Mouse (Mus musculus) c-Kit-positive CD71-positive TER-119-negative erythroid progenitor cells, embryonic 14.5 days (primary cell): Measurements from ENCODE around the gene Spo11.

ENCODE experiments used
- DNase-seq: peaks from one replicate; pipeline ENCODE4 v3.0.0-alpha.2; 2013; ENCODE audit warnings: low read depth

The Spo11 gene

DNA sequence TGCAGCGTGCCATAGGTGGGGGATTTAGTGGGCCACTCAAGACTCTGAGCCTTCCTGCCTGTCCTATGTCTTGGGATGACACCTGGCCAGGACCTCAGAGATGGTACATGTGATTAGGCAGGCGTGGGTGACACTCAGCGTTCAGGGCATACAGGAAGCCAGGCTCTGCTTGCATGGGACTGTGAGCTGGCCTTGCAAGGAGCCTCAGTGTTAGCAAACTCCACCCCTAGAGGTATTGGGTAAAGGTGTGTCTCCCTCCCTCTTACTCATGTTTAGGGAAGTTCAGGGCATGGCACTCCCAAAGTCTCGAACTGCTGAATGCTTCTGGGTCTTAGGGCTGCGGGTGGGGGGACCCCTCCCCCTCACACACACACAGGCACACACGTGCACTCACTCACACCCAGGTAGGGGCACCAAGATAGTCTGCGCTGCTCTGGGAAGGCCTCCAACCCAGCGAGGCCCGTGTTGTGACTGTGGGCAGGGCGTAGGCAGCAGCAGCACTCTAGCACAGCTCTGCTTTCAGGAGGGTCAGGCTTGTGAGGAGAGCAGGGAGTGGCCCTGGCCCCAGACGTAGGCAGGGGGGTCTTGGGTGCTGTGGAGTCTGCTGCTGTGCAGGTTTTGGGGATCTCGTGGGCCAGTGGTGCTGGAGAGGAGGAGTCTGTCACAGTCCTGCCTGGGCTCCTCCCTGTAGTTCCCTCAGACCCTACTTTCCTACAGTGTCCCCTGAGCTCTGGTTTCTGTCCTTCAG lies 53.3 kb downstream of the Spo11 start:
- no peak for DNase-seq

DNA sequence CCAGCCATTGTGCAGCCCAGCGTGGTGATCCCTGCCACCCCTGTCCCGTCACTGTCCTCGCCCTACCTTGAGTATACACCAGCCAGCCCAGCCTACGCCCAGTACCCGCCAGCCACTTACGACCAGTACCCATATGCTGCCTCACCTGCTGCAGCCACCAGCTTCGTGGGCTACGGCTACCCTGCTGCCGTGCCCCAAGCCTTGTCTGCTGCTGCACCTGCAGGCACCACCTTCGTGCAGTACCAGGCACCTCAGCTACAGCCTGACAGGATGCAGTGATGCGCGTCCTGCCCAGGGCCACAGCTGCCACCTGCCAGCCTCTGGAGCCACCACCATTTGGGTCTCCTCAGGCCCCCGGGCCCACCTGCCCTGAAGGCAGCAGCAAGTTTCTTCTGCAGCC lies 56.0 kb downstream of the Spo11 start:
- DNase-seq: no peak

DNA sequence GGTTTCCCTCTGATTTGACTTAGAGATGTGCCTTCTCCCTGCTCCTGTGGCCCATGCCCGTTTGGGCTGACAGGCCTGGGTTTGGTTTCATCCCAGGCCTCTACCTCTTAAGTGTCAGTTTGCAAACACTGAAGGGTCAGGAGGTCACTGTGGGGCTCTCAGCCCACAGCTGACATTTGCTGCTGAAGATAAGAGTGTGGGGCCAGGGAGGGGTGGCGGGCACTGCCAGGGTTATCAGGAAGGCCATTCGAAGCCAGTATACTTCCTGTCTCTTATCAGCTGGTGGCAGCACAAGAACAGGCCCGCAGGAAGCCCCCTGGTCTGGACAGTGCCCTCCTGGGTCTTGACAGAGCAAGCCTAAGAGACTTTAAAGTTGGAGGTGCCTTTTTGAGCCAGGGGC lies 57.5 kb downstream of the Spo11 start:
- peak; percentile 68 for DNase-seq

DNA sequence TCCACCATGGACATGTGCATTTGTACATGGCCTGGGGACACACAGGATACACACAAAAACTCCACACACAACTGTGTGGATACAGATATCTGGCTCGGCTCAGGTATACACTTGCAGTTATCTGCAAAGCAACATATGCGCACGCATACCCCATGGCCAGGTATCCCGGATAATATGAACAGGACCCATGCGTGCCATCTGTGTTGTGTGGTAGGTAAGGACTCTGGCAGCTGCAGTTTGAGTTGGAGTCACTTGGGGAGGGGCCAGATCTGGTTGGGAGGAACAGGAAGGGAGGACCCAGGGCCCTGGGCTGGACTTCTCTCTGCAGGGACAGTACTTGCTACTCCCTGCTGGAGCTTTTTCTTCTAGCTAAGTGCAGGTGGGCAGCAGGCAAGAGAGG lies 58.2 kb downstream of the Spo11 start:
- DNase-seq: no peak

DNA sequence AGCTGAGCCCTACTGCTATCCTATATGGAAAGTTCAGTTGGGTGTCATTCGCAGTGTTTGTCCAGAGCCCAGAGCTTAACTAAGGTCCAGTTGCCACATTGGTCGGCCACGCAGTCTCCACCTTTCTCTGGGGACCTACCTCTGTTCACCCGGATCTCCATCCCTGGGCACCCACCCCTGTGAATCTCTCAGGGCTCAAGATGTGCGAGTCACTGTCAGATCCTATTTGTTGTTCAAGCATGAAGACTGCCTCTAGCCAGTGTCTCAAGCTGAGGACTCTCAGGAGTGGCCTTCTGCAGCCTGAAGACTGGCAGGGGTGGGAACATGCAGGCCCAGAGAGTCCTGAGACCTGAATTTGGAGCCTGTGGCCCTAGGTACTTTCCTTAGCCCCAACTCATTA lies 58.6 kb downstream of the Spo11 start:
- DNase-seq: no peak

DNA sequence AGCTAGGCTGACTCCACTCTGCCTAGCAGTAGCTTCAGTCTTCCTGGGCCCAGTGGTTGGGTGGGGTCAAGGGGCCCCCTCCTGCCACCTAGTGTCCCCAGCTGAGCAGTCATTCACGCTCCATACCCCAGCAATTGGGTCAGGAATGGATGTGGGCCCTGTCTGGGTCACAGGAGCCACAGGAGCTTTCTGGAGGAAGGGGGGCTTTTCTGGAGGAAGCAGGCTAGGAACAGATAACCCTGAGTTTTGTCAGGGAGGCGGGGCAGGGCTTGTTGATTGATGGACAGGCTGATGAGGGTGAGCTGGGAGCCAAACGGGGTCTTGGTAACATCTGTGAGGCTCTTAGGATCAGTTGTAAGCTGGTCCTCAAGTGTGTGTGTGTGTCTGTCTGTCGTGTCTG lies 59.1 kb downstream of the Spo11 start:
- DNase-seq: no peak

DNA sequence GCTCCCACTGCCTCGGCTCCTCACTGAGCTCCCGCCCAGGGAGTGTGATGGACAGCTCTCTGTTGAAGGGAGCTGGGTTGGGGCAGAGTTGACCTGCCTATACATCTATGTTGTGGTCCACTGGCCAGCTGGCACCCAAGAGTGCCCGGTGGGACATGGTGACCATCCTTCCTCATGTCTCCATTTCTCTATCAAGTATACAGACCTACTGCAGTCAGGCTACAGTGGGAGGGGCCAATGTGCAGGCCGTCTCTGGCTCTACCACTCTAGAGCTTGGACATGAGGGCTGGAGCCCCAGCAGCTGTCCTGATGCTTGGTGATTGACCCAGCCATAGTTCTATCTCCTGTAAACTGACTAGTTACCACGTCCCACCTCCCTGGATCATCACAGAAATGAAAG lies 59.8 kb downstream of the Spo11 start:
- no peak for DNase-seq

DNA sequence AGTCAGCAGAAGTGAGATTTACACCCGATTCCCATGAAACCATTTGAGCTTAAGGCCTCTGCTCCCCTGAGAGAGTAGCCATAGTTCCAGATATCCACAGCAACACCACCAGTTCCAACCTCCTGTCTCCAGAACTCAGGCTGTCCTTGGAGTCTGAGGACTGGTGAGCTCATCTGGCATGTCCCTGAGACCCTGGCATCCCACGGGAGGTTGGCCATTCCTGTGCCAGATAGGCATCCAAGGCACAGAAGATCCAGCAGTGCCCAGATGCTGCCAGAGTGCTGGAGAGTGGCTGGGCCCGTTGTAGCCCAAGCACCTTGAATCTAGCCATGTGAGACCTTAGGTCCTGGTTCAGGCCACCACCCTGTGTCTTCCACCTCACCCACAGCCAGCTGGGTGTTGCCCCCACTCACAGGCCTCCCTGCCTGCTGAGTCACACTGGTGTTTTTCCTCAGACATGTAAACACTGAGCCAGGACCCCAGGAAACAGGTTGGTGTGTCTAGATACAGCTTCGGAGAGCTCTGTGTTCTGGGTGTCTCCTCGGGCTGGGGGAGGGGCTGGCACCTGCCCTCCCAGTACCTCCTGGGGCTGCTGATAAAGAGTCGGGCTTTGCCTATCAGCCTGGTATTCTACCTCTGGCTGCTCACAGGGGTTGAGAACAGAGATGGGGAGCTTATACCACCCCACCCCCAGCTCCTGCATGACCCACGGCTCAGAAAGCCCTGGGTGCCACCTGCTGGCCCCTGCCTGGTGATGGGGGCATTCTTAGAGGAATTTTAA lies 60.5 kb downstream of the Spo11 start:
- peak; percentile 90 for DNase-seq

DNA sequence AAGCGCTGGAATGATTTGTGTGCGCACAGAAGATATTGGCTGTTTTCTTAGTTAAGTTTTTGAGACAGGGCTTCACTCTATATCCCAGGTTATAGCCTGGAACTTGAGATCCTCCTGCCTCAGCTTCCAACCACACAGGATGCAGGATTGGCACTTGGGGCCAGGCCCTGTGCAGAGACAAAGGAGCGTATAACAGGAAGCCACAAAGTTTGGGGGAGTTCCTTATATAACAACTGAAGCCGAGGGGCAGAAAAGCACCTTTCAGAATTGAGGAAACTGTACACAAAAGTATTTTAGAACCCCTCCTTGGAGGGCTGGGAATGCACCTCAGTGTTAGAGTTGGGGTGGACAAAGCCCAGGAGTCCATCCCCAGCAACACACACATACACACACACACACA lies 61.5 kb downstream of the Spo11 start:
- no peak for DNase-seq

DNA sequence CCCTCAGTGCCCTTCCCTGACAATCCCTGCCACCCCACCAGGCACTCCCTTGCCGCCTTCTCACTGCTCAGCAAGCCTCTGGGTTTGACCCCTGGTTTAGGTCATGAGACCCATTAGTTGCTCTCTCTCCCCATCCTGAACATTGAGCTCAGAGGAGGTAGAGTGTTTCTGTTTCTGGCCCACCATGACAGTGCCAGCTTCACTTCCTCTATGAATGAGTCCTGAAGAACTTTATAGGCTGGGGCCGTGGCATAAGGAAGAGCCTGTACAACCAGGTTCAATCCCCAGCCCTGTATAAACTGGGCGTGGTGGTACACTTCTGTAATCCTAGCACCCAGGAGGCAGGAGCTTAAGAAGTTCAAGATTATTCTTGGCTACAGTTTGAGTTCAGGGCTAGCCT lies 63.3 kb downstream of the Spo11 start:
- no peak for DNase-seq

DNA sequence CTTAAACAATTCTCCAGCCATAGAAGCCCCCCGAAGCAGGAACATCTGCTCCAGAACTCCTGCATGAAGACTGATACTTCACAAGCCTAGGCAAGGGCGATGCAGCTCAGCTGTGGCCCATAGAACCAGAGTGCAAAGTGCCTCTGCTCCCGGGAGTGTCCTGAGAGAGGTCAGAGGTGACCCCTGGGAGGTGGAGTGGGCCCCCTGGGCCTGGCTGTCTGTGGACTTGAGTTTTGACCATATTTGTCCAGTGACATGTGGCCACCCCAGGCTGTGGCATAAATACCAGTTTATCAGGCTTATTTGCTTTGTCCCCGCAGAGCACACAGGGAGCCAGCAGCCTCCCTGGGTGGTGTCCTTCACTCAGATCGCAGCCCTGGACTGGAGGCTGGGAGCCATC lies 63.7 kb downstream of the Spo11 start:
- no peak for DNase-seq

DNA sequence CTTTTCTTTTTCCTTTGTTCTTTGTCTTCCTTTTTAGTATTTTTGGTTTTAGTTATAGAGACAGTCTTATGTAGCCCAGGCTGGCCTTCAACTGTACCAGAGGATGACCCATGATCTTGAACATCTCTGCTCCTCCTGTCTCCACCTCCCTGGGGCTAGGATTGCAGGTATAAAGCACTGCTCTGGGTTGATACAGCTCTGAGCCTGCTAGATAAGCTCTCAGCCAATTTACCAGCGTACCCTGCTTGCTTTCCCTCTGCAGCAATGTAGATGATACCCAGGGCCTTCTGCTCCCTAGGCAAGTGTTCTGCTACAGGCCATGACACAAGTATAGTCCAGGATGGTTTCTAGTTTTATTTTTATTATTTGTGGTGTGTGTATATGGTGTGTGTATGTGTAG lies 64.4 kb downstream of the Spo11 start:
- no peak for DNase-seq

DNA sequence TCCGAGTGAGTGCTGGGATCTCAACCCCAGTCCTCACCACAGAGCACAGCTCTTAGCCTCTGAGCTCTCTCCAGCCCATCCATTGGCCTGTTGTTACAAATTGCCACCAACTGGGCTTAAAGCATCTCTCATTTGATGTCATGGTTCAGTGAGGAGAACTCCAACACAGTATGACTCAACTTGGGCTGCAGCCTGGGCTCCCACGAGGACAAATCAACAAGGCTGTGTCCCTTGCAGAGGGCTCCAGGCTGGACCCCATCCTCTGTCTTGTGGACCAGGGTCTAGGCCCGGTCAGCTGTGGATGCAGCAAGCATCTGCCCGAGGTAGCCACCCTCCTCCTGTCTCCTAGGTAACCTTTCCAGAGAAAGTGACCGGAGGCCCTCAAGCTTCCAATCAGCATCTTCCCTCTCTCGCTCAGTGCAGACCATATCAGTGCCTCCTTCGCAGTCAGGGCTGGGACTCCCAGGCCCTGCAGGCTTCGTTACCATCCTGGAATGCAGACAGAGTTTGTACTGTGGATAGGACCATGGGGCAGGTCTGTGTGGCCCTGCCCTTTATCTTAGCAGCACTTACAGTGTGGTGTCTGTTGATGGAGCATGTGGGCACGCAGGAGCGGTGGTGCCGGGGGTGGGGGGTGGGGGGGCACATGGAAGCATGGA lies 65.1 kb downstream of the Spo11 start:
- no peak for DNase-seq
